Comparison of ENCODE assay signal across 9 mouse cellular contexts in genomic region chr5:33011132-33012106, GRCm38 (mm10). TPM values are rescaled to one million over a fixed set of nuclear protein-coding genes. Genes with fewer than 3 reads are reported as not detected.
A peak's percentile ranks its signal among the peaks of the same experiment; 100 is the strongest.
DNase-seq lines count a peak whose midpoint lies in the region; ATAC-seq and TF ChIP-seq lines count a peak whose summit lies in the region.
"Had no signal": no experiment of that assay in that cellular context is flagged by ENCODE, and none has a peak within 500 bp of the region (broad histone marks: within the 10 kb centered on the region; RNA-seq: fewer than 3 reads in every experiment).

No protein-coding gene starts in this region.

- peaks cover 30% of the 10 kb centered on the region for H3K4me1 ChIP-seq in hindbrain, embryonic 14.5 days (replicated peaks; ENCODE audit: control insufficient read depth, insufficient read depth, low read length)
- H3K4me1 ChIP-seq in midbrain, postnatal 0 days (ENCODE audit: insufficient read depth, low read length), result peaks cover 17% of the 10 kb centered on the region; the same call in 1 of the 2 replicates

- peak overlapping the region; percentile 37; the same call in 1 of the 2 replicates for H3K9ac ChIP-seq in hindbrain, embryonic 14.5 days
- H3K9ac ChIP-seq in midbrain, postnatal 0 days (replicated peaks; ENCODE audit: low read length, poor library complexity, severe bottlenecking), result no peak overlapping the region; the same call in 1 of the 2 replicates

- no peaks in the 10 kb centered on the region for H3K9me3 ChIP-seq in hindbrain, embryonic 14.5 days (ENCODE audit: control insufficient read depth, low read length)
- H3K9me3 ChIP-seq in midbrain, postnatal 0 days (ENCODE audit: low read length), result no peaks in the 10 kb centered on the region

- no peaks in the 10 kb centered on the region for H3K27me3 ChIP-seq in hindbrain, embryonic 14.5 days (ENCODE audit: control insufficient read depth, insufficient read depth, low read length)
- H3K27me3 ChIP-seq in midbrain, postnatal 0 days (ENCODE audit: insufficient read depth, low read length), result no peaks in the 10 kb centered on the region

- no peak overlapping the region for H3K4me3 ChIP-seq in hindbrain, embryonic 14.5 days (replicated peaks; ENCODE audit: low read length)
- no peak overlapping the region for H3K4me3 ChIP-seq in midbrain, postnatal 0 days (ENCODE audit: low read depth, low read length)
- H3K4me3 ChIP-seq: erythroblast, embryonic 14.5 days had no signal

- ATAC-seq in hindbrain, embryonic 14.5 days (ENCODE audit: low FRiP score), result peak; percentile 77
- peak; percentile 68 for ATAC-seq in midbrain, postnatal 0 days (ENCODE audit: low FRiP score)
- ATAC-seq in CD4-positive, CD25-positive, alpha-beta regulatory T cell, adult 4 months, result no peak

- no peak for TF ChIP-seq CTCF in midbrain, postnatal 0 days (IDR thresholded peaks at IDR 0.05)

- H3K36me3 ChIP-seq in hindbrain, embryonic 14.5 days (replicated peaks; ENCODE audit: control insufficient read depth, insufficient read depth), result no peaks in the 10 kb centered on the region
- H3K36me3 ChIP-seq in midbrain, postnatal 0 days (ENCODE audit: insufficient read depth, low read length), result no peaks in the 10 kb centered on the region

- H3K4me2 ChIP-seq in hindbrain, embryonic 14.5 days (replicated peaks), result peak overlapping the region; percentile 33
- H3K4me2 ChIP-seq in midbrain, postnatal 0 days (ENCODE audit: low read depth, low read length, poor library complexity, severe bottlenecking), result no peak overlapping the region

- DNase-seq in kidney, adult 18-20 months, result peak; percentile 29
- DNase-seq in kidney, adult 11 months, result no peak
- DNase-seq in cerebellum, adult 9-11 months, result peak; percentile 80
- peak; percentile 75 for DNase-seq in hindbrain, embryonic 14.5 days (ENCODE audit: low spot score)
- peak; percentile 84 for DNase-seq in midbrain, postnatal 0 days (ENCODE audit: low spot score)
- no peak for DNase-seq in B cell, adult 2 months
- no peak for DNase-seq in urinary bladder, postnatal 14 days (ENCODE audit: low spot score)

- WGBS in hindbrain, embryonic 14.5 days, result 28% methylated on average over 15 of the region's 15 CpGs
- 20% methylated on average over 15 of the region's 15 CpGs for WGBS in midbrain, postnatal 0 days

- peak overlapping the region; percentile 91 for H3K27ac ChIP-seq in hindbrain, embryonic 14.5 days
- H3K27ac ChIP-seq in midbrain, postnatal 0 days (ENCODE audit: low read depth, low read length), result peak overlapping the region; percentile 75

RNA-seq across cellular contexts. Expression of gene Ywhah, which starts 7.2 kb away (rescaled TPM):
- 745 and 907 TPM in 2 replicates for polyA plus RNA-seq in hindbrain, embryonic 14.5 days (2014; fragmentation: Nextera tagmentation; extraction: Ambion mirVana)
- 704 and 729 TPM in 2 replicates for total RNA-seq in midbrain, postnatal 0 days (2014; rRNA removed)
- polyA plus RNA-seq in midbrain, postnatal 0 days (2015; fragmentation: Nextera tagmentation; extraction: Ambion mirVana), result 1,094 and 1,095 TPM in 2 replicates
- 100 to 1,000 TPM; 192 to 194 TPM for polyA plus RNA-seq in CD4-positive, CD25-positive, alpha-beta regulatory T cell, adult 4 months (2017; shearing (Covaris generic))

Comparison
In these comparisons a context has a peak if more than half of its experiments do, and no peak if none do; other contexts are left out.
1. DNase-seq: peak in kidney, adult 18-20 months (single experiment), cerebellum, adult 9-11 months (single experiment), hindbrain, embryonic 14.5 days (single experiment) and midbrain, postnatal 0 days (single experiment); none in kidney, adult 11 months (single experiment), B cell, adult 2 months (0 of 2) and urinary bladder, postnatal 14 days (single experiment).